Mouse (Mus musculus) megakaryocyte, adult 5-6 weeks (primary cell): ENCODE data around the gene Gmcl1. TPM values are rescaled to one million over a fixed set of nuclear protein-coding genes. Genes with fewer than 3 reads are reported as not detected.

ENCODE experiments used
- ATAC-seq: 2 replicates; pipeline ENCODE4 v1.8.0; 2016; ENCODE audit warnings: mild to moderate bottlenecking, inconsistent platforms; ENCODE audit not compliant: poor library complexity, severe bottlenecking
- total RNA-seq, 2 experiments: library from RNA; stranded (forward) in 1 of 2; stranded (reverse) in 1 of 2; fragments of 153-499, 151-499 nt in 1 of 2; fragments of 221-1000, 200-1000 nt in 1 of 2; gene quantifications; 2 replicates each; pipeline versions ENCODE4 v1.2.3 to v1.2.4; 2015 to 2017

The Gmcl1 gene
- total RNA-seq (2015) (26.7 and 26.8 TPM in 2 replicates), total RNA-seq (2017) (16.9 and 23.4 TPM in 2 replicates)

DNA sequence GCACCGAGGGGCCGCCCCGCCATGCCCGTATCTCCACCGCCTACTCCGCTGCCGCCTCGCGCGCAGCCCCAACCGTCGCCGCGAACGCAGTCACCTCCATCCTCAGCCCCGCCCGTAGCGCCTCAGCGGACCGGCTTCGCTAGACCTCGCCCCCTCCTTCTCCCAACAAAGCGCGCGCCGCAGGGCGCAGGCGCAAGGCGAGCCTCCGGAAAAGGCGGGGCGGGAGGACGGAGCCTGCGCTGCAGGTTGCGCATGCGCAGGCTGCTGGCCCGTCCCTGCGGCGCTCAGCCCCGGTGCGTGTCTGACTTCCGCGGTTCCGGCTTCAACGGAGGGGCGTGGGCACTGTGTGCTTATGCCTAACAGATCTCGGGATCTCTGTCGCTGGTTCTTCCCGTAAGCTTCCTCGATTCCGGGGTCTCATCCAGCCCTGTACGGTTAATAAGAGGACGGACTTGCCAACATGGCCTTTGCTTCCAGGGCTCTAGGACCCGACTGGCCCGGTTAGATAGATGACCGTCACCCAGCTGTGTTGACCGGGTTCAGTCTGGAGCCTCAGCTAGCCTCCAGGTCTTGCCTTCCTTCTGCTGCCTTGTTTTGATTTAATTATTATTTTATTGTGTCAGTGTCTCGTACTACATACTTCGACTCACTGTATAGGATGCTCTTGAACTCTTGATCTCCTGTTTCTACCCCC lies at the start of gene Gmcl1:
Gene Gmcl1, minus strand, starts transcription at position 201 of the 694 bp plus-strand sequence.
- peak; percentile 93 for ATAC-seq

DNA sequence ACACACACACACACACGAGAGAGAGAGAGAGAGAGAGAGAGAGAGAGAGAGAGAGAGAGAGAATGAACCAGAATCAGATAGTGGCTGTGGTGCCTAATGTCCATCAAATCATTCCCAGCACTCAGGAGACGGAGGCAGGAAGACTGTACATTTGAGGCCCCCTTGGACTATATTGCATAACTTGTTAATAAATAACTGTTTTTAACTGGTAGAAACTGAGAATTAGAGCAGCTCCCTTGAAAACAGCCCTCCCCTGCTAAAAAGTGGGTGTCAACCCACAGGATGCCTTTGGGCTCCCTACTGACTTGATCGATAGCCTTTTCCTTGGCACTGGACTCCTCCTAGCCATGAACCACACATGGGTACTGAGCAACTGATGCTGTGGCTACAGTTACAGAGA lies 49.2 kb upstream of the Gmcl1 start:
- ATAC-seq = no peak

DNA sequence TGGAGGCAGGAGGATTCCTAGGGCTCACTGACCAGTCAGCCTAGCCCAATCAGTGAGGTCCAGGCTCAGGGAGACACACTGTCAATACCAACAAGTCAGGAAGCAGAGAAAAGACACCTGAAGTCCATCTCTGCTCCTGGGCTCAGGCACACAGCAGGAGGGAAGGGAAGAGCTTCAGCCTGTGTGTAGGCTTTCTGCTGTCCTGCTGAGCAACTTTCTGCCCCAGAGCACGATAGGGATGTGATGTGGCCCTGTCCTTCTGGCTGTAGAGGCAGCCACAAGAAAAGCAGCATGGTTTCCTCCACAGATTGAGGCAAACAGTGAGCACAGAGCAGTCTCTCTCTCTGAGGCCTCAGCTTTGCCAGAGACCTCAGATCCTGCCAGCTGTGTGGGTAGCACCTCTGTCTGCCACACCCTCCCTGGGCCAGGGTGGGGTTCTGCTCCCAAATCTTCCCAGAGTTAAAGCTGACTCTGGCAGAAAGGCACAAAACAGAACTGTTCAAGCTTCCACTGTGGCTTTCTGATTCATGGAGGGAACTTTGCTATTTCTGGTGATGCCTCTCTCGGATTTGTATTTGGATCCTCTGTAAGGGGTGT lies 48.3 kb upstream of the Gmcl1 start:
- no peak for ATAC-seq

DNA sequence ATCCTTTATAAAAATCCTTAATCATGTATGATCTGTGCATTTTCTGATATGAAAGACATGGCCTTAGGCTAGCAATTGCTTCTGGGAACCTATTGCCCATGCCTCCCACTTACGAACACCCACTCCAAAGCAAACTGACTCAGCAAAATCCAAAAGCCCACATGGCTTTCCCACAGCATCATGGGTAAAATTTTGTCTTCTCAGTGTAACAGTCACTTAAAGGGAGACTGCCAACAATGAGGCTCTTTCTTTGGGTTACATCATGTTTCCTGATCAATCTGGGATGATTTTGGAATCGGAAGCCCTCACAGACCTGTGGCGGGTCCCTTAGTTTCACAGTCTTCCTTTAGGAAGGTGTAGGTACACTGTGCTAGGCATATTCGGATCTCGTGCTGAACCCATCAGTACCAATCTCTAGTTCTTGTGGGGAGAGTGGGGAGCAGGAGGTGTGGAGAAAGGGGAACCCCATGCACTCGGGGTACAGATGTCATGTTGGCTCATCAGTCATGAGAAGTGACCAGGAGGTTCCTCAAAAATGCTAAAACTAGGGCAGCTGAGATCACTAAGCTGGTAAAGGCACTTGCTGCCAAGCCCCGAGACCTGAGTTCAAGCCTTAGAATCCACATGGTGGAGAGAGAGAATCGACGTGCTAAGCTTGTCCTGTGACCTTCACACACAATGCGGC lies 45.9 kb upstream of the Gmcl1 start:
- peak; percentile 59 for ATAC-seq

DNA sequence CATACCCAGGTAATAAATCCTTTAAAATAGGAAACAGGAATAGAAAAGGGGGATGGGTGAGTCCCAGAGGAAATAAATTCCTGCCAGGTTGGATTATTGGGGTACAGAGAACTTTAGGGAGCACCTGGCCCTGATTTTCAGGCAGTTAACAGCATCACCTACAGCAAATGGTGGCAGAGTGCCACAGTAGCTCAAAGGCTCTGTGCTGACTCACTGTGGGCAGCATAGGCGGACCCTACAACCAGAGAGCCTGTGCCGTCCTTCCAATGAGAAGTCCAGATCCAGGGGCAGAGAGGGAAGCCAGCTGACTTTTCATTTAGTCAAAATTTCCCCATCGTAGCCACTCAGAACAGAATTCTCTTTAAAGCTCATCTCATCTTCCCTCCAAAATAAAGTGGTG lies 44.0 kb upstream of the Gmcl1 start:
- ATAC-seq = 0 out of 2 replicates have a peak, but pooled peaks have one; percentile 34

DNA sequence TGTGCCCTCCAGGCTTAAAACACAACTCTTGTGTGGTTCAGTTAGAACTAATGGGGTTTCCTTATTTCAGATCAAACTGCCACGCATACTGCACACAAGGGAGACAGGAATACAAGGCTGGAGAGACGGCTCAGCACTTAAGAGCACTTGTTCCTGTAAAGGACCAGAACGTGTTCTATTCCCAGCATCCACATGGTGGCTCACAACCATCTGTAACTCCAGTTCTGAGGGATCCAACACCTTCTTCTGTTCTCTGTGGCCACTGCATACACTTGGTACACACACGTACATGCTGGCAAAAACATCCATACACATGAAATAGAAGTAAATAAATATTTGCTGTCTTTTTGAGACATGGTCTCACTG lies 43.5 kb upstream of the Gmcl1 start:
- ATAC-seq = no peak

DNA sequence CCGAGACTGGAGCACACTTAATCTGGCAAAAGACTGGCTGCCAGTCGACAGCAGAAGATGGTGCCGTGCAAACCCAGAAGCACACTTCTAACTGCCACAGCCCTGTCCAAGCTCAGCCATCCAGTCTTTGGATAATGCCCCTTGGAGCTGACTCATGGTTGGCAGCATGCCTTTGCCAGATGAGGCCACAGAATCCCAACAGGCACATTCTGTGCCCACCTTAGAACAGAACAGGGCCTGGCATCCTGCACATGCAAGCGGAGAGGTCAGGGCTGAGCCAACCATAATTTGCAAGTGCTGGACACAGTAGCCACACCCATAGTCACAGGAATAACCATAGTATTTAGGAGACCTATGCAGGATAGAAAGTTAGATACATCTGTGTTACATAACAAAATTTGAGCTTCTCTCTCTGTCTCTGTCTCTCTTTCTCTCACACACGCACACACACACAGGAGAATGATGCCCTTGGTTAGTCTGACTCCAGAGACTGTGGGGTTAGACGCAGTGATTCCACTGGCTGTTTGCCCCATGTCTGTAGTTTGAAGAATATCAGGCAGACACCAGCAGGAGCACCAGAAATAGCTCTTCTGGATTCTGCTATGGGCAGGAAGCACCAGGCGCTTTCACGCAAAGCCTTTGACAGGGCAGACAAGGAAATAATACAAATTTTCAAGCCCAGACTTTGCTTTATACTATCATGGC lies 43.0 kb upstream of the Gmcl1 start:
- ATAC-seq = no peak

DNA sequence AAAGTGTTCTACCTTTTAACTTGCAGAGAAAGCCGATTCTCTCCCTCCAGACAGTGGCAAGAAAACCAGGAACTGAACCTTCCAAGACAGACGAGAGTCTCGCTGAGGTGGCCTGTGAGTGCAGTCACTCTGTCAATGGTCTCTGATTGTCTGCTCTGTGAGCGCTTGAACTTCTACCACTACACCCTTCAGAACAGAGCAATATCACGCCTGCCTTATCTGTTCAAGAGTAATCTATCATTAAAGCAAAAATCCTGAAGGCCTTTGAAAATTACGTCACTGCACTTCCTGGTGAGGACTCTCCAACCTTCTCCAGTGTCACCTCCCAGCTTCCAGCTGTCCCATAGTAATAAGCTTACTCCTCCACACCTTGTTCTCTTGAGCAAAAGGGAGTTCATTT lies 41.8 kb upstream of the Gmcl1 start:
- no peak for ATAC-seq

DNA sequence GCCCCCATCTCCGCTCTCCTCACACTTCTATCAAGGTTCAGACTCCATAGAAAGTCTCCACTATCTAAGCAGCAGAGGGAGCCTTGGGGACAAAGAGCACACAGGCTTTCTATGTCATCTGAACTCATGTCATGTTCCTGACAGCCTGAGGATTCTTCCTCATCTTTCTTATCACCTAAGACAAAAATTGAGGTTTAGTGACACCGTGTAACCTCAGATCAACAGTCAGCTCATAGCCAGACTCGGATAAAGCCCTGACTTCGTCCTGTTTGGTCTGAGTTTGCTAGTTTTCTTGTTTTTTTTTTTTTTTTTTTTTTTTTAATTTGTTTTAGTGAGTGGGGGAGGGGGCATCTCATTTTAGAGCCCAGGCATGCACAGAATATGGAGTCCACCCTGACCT lies 40.6 kb upstream of the Gmcl1 start:
- no peak for ATAC-seq

DNA sequence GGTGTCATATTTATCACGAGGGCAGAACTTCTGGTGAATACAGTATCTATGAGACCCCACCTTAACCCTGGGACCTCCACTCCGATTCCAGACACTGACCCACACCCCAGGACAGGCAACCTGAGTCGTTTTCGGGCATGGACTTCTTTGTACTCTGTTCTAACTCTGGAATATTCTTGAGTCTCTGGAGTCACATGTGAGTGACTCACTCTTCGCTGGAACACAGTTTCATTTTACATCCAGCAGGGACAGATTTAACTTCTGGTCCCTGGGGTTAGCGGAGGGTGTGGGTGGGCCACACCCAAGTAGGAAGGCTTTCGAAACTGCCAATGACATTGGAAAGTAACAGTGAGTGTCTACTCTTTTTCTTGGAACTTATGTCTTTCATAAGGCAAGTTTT lies 39.4 kb upstream of the Gmcl1 start:
- ATAC-seq = peak; percentile 78

DNA sequence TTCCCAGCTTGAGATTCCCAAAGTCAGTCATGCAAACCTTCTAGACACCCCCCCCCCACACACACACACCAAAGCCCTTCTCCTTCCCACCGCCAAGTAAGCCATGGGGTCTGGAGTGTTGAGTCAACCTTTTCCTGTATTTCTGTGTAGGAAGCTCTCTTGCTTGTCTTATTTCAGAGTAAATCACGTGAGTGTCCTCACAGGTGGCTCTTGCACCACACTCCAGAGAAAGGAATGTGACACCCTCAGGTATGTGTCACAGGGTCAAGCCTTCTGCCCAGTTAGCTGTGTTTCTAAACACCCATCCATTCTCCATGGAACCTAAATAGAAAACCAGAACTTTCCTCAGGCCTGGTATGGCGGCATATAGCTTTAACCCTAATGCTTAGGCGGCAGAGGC lies 35.8 kb upstream of the Gmcl1 start:
- ATAC-seq = no peak

DNA sequence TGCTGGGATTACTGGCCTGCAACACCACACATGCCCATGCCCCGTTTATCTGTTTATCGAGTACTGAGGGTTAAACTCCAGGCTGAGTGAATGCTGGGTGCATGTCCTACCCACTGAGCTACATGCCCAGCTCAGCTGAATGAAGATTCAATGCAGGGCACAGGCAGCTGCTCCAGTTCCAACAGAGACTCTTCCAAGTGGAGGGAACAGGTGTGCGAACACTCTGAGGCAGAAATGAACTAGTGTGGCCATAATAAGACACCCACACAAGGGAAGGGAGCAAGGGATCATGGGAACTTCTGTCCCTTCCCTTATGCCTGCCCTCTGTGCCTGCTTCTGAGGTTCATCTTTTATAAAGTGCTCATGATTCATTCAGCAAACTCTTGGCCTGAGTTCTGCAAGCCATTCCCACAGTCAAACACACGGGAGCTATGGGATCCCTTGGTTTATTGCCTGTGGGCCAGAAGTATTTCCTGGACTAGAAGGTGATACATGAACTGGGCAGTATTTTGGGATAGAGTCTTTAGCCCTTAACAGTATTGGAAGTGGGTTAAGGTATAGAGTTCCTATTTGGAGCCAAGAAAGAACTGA lies 35.1 kb upstream of the Gmcl1 start:
- no peak for ATAC-seq

DNA sequence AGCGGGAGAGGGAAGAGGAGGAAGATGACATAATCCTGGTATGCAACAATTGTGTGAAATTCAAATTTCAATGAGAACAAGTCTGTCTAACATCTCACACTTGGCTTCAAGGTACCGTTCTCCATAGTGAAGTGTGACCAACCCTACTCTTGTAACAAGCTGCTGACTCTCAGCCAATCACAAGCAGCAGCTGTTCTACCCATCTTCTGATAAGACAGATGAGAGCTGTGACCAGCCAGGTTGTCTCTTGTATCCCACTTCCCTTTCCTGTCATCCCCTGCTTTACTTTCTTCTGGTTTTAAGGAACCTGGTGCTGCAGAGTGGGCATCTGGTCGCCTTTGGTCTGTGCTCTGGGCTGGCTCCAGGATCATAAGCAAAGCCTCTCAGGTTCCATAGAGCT lies 34.3 kb upstream of the Gmcl1 start:
- no peak for ATAC-seq

DNA sequence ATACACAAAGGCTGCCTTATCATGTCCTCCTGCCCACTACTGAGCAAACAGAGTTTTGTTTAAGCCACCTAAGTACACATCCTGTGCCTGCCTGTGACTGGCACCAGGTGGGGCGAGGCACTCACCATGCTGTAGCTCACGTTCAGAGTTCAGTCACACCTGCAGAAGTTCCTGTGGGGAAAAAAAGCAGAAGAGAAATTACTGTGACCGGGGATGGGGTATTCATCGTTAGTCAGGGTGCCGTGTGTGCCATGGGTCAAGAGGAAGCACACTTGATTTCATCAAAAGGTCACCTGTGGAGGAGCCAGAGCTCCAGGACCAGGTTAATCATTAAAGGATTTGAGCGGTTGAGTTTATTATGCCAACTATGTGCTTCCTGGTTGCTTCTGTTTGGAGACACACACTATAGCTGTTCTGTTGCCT lies 32.5 kb upstream of the Gmcl1 start:
- ATAC-seq = no peak

DNA sequence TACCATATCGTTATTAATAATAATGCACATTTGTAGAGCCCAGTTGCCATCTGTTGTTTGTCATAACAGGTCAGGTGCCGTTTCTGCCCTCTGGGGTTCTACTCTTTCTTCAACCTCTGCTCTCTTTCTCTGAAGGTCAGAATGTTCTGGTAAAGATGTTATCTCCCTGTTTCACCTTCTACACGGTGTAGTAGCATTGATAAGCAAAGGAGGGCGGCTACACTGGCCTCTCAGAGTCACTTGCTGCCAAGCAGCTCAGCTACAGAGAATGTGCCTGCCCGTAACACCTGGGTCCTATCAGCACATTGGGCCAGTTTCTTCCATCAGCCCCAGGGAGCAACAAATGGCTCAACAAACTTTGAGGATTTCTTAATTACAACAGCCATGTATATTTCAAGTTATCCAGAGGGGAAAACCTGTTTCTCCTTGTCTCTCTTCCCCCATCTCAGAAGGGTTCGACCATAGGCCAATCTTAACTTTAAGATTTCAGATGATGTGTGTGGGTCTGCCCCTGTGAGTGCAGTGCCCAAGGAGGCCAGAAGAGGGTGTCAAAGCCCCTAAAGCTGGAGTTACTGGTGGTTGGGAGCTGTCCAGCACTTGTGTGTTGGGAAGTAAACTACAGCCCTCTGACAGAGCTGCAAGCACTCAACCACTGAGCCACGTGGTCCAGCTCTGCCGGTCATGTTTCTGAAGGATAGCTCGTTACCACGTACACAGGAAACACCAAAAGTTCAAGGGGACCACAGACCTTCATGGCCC lies 21.1 kb upstream of the Gmcl1 start:
- ATAC-seq = no peak

DNA sequence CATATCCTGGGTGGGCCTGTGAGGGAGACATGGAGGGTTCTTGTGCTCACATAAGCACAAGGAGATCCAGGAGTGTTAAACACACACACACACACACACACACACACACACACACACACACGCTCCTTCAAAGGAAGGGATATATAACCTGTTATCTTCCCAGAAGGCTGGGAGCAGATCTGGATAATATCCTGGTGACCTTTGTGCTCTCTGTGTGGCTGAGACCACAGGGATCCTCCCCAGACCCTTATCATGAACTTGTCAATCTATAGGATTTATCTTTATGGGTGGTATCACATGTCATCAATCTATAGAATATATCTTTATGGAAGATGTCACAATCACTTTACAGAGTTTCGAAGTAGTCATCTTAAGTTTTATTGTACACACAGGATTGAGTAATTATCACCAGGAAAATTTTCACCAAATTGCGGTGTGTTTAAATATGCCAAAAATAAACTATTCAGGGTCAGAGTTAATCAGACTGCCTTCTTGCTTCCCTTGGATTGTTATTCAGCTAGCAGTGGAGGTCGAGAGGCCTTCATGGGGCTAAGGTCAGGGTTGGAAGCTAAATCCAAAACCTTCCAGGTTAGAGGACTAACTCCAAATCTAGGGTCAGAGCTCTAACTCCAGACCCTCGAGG lies 19.8 kb upstream of the Gmcl1 start:
- ATAC-seq = no peak

DNA sequence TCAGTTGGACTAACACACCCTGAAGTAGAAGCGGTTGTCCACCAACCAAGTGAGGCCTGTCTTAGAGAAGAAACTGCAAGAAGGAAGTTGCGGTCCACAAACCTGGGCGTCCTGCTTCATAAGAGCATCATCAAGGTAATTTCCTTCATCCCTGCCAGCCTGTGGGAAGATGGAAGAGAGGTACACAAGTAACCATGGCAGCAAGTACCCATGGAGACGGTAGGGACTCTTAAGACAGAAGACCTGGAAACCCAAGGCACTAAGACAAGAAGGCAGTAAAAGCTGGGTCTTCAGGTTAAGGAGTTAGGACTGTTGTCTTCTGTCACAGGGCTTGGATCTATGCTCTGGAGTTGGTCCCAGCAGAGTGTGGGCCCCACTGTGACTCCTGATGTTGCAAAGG lies 17.8 kb upstream of the Gmcl1 start:
- no peak for ATAC-seq

DNA sequence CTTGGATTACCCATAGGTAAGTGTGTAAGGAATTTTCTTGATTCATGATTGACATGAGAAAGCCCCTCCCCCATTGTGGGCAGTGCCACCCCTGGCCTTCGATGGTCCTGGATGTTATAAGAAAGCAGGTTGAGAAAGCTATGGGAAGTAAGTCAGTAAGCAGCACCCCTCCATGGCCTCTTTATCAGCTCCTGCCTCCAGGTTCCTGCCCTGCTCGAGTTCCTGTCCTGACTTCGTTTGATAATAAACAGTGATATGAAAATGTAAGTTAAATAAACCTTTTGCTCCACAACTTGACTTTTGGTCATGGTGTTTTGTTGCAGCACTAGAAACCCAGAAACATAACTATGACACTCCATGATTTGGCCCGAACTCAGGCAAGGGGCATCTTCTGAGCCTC lies 16.6 kb upstream of the Gmcl1 start:
- no peak for ATAC-seq

DNA sequence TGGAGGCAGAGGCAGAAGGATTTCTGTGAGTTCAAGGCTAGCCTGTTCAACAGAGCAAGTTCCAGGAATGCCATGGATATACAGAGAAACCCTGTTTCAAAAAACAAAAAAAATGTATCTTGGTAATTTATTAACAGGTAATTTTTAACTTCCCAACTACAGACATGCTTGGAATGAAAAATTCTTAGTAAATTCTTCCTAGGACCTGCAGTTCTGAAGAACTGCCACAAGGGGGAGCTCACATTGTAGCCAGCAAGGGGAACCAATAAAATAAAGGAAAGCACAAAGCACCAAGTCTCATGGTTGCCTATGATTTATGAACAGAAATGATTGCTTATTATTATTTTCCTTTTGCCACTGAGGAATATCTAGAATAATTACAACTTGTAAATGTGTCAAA lies 14.0 kb upstream of the Gmcl1 start:
- ATAC-seq = peak; percentile 66

DNA sequence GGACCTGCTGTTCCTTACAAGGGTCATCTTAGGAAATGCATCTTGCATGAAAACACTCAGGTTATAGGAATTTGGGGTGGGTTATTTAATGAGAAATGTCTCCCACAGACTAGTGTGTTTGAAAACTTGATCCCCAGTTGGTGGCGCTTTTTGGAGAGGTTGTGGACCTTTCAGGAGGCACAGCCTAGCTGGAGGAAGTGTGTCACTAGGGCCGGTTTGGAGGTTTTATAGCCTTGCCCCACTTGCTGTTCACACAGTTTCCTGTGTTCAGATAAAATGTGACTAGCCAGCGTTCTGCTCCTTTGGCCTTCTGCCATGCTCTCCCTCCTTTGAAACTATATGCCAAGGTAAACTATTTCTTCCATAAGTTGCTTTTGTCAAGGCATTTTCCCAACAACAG lies 7.5 kb upstream of the Gmcl1 start:
- no peak for ATAC-seq
